Mouse (Mus musculus): ENCODE measurements around the gene Srgap3. TPM values are rescaled to one million over a fixed set of nuclear protein-coding genes. Genes with fewer than 3 reads are reported as not detected.
"Not testable (repeated sequence)": the region's sequence is repeated elsewhere in the genome, so short reads cannot be mapped to it uniquely, and the experiment has no call there.

Srgap3 gene
- total RNA-seq, 2 experiments from 2014 or later: 0.88 to 4.0 TPM

DNA sequence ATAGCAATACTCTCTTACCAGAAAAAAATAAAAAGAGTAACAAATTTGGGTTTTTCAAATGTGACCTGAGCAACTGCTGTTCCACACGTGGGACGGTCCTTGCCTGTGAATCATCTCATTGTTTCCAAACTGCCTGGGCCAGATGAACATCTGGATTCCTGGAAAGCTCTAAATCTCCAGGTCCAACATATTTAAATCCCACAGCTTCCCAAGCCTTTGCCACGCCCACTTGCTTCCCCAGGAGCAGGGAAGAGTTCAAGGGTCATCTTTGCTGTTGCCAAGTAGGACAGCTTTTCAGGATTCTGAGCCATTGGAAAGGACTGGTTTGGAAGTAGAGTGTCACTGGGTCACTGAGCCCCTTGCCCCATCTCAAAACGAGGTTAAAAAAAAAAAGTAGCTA is 188.5 kb downstream of the Srgap3 start:
- ATAC-seq (replicated peaks; ENCODE audit: poor library complexity, severe bottlenecking): no peak

- ATAC-seq (replicated peaks; ENCODE audit: poor library complexity, severe bottlenecking): no peak
These were observed 190.2 kb downstream of the Srgap3 start for GRCm38 (mm10) chr6:112756866-112757265.

- ATAC-seq (replicated peaks; ENCODE audit: poor library complexity, severe bottlenecking): no peak
These were observed 192.1 kb downstream of the Srgap3 start for GRCm38 (mm10) chr6:112754994-112755393.

GRCm38 (mm10) chr6:112752517-112752916 is 194.5 kb downstream of the Srgap3 start:
- peak; percentile 76 for ATAC-seq (replicated peaks; ENCODE audit: poor library complexity, severe bottlenecking)

- peak; percentile 94 for ATAC-seq (replicated peaks; ENCODE audit: poor library complexity, severe bottlenecking)
These were observed 195.1 kb downstream of the Srgap3 start for GRCm38 (mm10) chr6:112752007-112752406.

GRCm38 (mm10) chr6:112742297-112742696 is 204.8 kb downstream of the Srgap3 start:
- ATAC-seq (replicated peaks; ENCODE audit: poor library complexity, severe bottlenecking): no peak

DNA sequence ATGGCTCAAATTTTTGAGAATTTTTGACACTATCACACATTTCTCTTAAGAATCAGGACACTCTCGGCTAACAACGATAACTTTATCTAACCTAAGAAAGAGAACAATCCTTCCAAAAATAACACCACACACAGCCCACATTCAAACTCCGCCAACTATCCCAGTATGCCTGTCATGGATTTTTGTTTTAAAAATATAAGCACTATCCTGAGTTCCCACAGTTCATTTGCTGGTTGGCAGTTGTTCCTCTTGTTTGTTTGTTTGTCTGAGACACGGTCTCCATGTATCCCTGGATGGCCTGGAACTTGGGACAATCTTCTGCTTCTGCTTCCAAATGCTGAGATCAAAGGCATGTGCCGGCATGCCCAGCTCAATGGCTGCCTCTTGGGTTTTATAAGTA is 205.3 kb downstream of the Srgap3 start:
- ATAC-seq (replicated peaks; ENCODE audit: poor library complexity, severe bottlenecking): no peak

- ATAC-seq (replicated peaks; ENCODE audit: poor library complexity, severe bottlenecking): peak; percentile 31
These were observed 207.4 kb downstream of the Srgap3 start for GRCm38 (mm10) chr6:112739635-112740034.

DNA sequence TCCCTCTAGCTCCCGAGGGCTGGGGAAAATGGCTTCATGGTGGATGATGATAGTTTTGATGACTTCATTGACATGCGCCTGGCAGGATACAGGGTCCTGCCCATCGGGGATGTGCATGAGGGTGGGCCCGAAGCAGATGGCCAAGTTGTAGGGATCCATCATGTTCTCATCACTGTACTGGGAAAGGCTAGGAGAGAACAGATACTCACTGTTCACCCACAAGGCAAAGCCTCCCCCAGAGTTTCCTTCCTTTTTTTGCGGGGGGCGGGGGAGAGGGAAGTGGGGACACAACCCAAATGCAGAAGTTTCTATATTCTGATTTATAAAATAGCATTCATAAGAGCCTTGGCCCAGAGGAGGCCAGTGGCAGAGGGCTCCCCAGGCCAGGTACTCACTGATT is 208.1 kb downstream of the Srgap3 start:
- ATAC-seq (replicated peaks; ENCODE audit: poor library complexity, severe bottlenecking): peak; percentile 89

DNA sequence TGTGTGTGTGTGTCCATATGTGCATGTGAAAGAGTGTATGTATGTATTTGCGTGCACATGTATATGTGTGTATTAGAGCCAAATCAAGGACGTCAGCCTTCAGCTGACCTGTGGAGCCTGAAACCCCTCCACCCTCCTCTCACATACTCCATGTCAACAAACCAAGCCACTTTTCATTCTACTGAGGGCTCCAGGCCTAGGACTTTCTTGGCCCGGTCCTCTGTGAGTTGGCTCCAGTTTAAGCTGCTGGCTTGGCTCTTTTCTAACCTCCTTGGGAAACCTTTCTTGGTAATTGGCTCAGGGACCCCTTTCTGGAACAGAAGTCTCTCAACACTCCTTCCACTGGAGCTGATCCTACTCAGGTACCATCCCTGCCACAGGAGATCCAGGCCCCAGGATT is 210.6 kb downstream of the Srgap3 start:
- ATAC-seq (replicated peaks; ENCODE audit: poor library complexity, severe bottlenecking): no peak

- no peak for ATAC-seq (replicated peaks; ENCODE audit: poor library complexity, severe bottlenecking)
These were observed 212.0 kb downstream of the Srgap3 start for GRCm38 (mm10) chr6:112735054-112735453.

- no peak for ATAC-seq (replicated peaks; ENCODE audit: poor library complexity, severe bottlenecking)
These were observed 213.1 kb downstream of the Srgap3 start for GRCm38 (mm10) chr6:112733942-112734341.

- no peak for ATAC-seq (replicated peaks; ENCODE audit: poor library complexity, severe bottlenecking)
These were observed 214.6 kb downstream of the Srgap3 start for GRCm38 (mm10) chr6:112732434-112732833.

- ATAC-seq (replicated peaks; ENCODE audit: poor library complexity, severe bottlenecking): no peak
These were observed 215.7 kb downstream of the Srgap3 start for GRCm38 (mm10) chr6:112731386-112731785.

DNA sequence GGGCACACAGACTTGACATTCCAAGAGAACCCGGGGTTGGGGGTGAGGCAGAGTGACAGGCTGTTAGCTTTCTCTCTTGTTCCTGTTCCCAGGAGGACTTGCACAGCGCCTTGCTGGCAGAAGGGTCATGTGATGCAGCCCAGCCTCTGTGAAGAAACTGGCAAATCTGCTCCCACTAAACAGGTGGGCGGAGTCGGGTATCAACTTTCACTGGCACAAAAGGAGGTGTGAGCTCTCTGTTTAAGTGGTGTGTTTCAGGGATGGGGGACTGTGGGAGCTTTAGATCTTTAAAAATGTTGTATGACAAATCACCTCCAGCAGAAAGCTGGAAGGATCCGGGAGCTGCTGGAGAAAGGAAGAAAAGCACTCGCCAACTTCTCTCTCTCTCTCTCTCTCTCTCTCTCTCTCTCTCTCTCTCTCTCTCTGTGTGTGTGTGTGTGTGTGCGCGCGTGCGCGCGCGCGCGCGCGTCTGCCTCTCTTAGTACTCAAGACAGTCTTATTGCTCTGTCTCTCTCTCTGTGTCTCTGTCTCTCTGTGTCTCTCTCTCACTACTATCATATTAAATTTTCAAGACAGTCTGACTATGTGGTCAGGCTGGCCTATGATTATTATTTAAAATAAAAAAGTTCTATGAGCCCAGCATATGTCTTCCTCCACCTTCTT is 218.2 kb downstream of the Srgap3 start:
- peak; percentile 89 for ATAC-seq (replicated peaks; ENCODE audit: poor library complexity, severe bottlenecking)

DNA sequence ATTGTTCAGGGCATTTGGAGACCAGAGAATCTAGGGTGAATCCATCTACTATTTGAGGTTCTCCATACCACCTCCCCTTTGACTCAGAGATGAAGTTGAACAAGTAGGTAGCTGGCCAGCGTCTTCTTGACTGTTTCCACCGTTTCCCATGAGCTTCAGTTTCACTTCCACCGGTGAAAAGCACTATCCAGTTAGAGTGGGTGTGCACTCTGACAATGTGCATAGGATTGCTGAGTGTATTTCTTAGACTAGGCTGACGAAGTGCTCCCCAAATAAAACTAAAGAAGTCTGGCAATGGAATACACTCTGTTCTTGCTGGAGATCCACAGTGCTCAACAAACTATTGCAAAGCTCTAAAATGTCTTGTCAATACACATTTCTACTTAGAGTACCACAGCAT is 221.6 kb downstream of the Srgap3 start:
- ATAC-seq (replicated peaks; ENCODE audit: poor library complexity, severe bottlenecking): peak; percentile 50

GRCm38 (mm10) chr6:112720409-112721080 is 226.5 kb downstream of the Srgap3 start:
- ATAC-seq (replicated peaks; ENCODE audit: poor library complexity, severe bottlenecking): no peak

- ATAC-seq (replicated peaks; ENCODE audit: poor library complexity, severe bottlenecking): no peak
These were observed 227.1 kb downstream of the Srgap3 start for GRCm38 (mm10) chr6:112719983-112720382.

GRCm38 (mm10) chr6:112717168-112717567 is 229.9 kb downstream of the Srgap3 start:
- no peak for ATAC-seq (replicated peaks; ENCODE audit: poor library complexity, severe bottlenecking)

DNA sequence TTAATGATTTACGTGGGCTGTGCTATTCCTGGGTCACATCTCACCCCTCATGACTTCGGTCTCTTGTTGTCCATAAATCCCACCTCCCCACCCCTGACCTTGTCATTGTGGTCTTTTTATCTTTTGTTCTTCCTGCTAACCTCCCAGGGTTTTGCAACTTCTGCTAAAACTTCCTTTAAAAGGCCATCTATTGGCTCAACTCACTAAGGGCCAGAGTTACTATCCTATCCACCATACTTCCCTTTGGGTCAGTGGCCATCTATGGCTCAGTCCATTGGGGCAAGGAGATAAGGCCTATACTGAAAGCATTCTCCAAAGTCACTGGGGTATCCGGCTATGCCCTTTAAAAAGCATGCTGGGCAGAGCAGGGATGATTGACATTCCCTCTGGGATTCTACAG is 233.1 kb downstream of the Srgap3 start:
- peak; percentile 73 for ATAC-seq (replicated peaks; ENCODE audit: poor library complexity, severe bottlenecking)

DNA sequence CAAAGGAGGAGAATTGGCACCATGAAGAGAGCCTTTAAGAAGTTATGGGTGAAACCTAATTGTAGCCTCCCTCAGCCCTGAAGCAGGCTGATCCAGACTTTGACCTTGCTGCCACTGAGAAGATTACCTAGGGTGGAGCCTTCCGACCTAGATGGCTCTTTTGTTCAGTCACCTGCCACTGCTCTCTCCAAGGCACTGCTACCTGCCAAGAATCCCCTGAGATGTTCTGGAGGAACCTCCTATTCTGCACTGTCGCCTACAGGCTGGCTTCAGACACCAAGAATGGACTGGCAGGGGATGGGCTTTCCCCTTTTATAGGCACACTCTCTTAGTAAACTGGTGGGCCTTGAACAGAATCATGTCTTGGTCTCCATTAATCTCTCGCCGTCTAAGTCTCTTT is 244.8 kb downstream of the Srgap3 start:
- not testable (repeated sequence) for ATAC-seq (replicated peaks; ENCODE audit: poor library complexity, severe bottlenecking)

DNA sequence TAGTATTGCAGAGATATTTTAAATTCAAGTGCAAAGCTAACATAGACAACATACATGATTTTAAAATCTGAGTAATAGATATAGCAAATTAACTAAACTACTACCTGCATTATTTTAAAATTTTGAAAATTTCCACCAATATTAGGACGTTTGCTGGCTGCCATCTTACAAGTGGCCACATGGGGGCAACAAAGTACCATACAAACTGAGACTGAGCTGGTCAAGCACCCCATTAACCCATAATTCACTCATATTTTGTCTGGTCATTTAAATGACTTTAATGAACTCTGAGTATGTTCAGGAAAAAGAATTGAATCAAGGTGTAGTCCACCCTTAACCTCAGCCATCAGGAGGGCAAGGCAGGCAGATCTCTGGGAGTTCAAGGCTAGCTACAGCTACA is 246.7 kb downstream of the Srgap3 start:
- peak; percentile 36 for ATAC-seq (replicated peaks; ENCODE audit: poor library complexity, severe bottlenecking)

All from granulocyte monocyte progenitor cell, adult 5-6 weeks (primary cell).